Mouse (Mus musculus) Patski (cell line): ENCODE measurements at regions not wholly inside any gene's neighbourhood (a gene's known extent, or its start where the extent isn't known, plus 50 kb on each side); places are given as distances from the start of the nearest gene placed in this dataset.

ENCODE experiments used
- ATAC-seq: fragments of 100-300 bp; one replicate; pipeline ENCODE4 v1.8.0; 2021
- CTCF ChIA-PET: fragments of 350-600 bp; sonication (Branson Sonifier 250); formaldehyde crosslinking; loops from one replicate; lab custom pipeline; 2022; ENCODE audit warnings: inconsistent platforms; lab: Charles Lee
- POLR2A ChIA-PET: fragments of 350-600 bp; sonication (Branson Sonifier 250); formaldehyde crosslinking; loops from one replicate; lab custom pipeline; 2022; ENCODE audit warnings: antibody characterized with exemption, inconsistent platforms; lab: Charles Lee
- DNase-seq: peaks from one replicate; pipeline ENCODE4 v3.0.0-alpha.2; 2011; ENCODE audit warnings: low read depth, low spot score
- H3K27me3 ChIP-seq: fragments of 371-371 bp; one replicate; pipeline ENCODE4 v1.5.1; 2021
- CTCF ChIP-seq: fragments of 100-300 bp; IDR thresholded peaks from one replicate; pipeline ENCODE4 v1.5.1; 2021
- in situ Hi-C: fragments of 300-500 bp; cut with MboI; formaldehyde crosslinking; loops from 3 replicates; pipeline ENCODE4 v1.11.1; 2018; ENCODE audit warnings: low pct_unique_long_range_greater_than_20kb, mixed read lengths

DNA sequence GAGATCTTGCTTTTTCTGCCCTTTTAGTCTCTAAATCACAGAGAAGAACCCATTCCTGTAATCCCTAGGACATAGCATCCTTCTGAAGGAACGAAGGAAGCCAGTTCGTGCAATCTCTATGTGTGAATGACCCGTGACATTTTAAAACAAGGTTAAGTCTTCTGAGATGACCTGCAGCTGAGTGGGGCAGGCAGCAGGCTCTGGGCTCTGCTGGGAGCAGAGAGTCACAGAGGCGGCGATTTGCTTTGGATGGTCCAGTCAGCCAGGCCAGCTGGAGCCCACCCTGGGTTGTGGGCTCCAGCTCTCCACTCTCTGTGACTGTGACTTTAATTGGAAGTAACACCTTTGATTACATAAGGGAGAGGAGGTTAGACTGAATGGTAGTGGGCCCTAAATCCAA lies 92.1 kb upstream of the Gm14444 start:
- ATAC-seq (no peak), DNase-seq (no peak)
- ChIA-PET CTCF (no interaction called here), POLR2A (no interaction called here)
- TF ChIP-seq CTCF = no peak
- in situ Hi-C loops = no loop called here
- H3K27me3 ChIP-seq = peaks cover 12% of the 10 kb centered on the region

DNA sequence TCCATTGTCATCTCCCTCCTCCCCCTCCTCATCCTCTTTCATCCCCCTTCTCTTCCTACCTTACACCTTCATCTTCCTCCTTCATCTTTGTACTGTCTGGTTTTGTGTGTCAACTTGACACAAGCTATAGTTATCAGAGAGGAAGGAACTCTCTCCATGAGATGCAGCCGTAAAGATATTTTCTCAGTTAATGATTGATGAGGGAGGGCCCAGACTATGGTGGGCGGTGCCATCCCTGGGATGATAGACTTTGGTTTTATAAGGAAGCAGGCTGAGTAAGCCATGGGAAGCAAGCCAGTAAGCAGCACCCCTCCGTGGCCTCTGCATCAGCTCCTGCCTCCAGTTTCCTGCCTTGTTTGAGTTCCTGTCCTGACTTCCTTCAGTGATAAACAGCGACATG lies 87.8 kb upstream of the Gm14444 start:
- DNase-seq (no peak), ATAC-seq (no peak)
- in situ Hi-C loops = no loop called here
- H3K27me3 ChIP-seq = no peaks in the 10 kb centered on the region
- ChIA-PET POLR2A (no interaction called here), CTCF (interaction anchor here (1.2 kb wide), 1 partner anchor 8 kb away, joined by 3 read pairs; no protein-coding TSS in a partner anchor)
- TF ChIP-seq CTCF = no peak

DNA sequence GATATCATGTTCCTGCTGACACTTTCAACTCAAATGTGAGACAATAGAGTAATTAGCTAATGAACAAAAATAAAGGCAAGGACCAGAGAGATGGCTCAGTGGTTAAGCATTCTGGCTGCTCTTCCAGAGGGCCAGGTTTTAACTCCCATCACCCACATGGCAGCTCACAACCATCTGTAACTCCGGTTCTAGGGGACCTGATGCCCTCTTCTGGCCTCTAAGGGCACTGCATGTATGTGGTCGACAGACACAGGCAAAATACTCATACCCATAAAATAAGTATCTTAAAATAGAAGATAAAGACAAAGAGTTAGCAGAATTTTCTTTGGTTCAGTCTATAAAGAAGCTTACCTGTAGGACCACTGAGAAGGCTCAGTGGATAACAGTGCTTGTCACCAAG lies 80.3 kb upstream of the Gm14444 start:
- DNase-seq (no peak), ATAC-seq (no peak)
- no peaks in the 10 kb centered on the region for H3K27me3 ChIP-seq
- in situ Hi-C loops = no loop called here
- POLR2A ChIA-PET = no interaction called here
- peak; percentile 53 for TF ChIP-seq CTCF
- CTCF ChIA-PET = interaction anchor here (1.3 to 1.4 kb wide), 2 partner anchors 8 to 11 kb away, joined by 3 to 4 read pairs; no protein-coding TSS in a partner anchor

DNA sequence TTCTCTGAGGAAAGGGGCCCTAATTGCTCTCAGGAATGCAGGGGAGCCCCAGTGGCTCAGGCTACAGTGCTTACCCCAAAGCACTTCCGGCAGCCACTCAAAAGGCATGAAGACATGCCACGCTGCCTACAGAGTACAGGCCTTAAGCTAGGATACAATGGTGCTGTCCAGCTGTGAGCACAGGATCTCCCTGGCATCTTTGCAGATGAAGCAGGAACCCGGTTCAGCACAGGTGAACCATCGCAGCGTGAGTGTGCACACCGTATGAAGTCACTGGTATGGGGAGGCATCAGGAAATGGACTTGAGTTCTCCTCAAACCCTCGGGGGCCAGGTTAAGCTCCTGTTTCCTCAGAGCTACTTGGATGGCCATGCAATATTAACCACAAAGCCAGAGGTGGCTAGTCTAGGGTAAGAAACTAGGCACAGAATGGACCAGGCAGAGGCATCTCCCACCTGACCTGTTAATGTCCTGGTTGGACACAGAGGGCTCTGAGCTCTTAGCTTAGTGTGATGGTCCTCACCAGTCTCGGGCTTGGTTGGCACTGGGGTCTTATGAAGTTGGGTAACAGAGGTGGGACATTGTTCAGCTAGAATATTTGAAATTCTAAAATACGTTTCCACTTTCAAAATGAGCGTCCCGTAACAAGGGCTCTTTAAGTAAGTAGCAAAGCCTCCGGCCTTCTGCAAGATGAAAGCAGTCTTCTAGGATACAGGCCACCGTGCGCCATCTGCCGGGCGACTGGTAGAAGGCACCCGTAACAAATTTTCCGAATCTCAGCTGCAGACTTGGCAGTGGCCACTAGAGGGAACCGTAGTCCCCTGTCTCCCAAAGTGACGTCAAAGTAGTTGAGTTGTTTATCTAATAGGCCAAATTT lies 77.7 kb upstream of the Gm14444 start:
- ATAC-seq (peak; percentile 72), DNase-seq (peak; percentile 46)
- no peaks in the 10 kb centered on the region for H3K27me3 ChIP-seq
- TF ChIP-seq CTCF = peak; percentile 99
- ChIA-PET CTCF (interaction anchor here (1.0 to 1.8 kb wide), 4 partner anchors 18 to 260 kb away, joined by 3 to 6 read pairs (median 4); no protein-coding TSS in a partner anchor), POLR2A (no interaction called here)
- in situ Hi-C loops = no loop called here

DNA sequence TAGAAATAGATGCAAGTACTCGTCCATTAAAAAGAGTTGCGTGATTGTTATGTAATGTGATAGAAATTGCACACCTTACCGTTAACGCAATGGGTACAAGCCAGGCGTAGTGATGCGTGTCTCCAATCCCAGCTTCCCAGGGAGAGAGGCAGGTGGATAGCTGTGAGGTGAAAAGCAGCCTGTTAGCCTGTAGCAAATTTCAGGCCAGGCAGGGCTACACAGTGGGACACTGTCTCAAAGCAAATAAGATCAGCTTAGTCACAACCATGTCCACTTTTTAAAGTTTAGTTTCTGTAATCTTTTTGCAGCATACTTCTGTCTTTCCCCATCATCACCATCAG lies 77.1 kb upstream of the Gm14444 start:
- ATAC-seq (no peak), DNase-seq (no peak)
- H3K27me3 ChIP-seq = no peaks in the 10 kb centered on the region
- ChIA-PET CTCF (interaction anchor here (1.2 to 1.8 kb wide), 3 partner anchors 19 to 25 kb away, joined by 3 to 6 read pairs (median 4); no protein-coding TSS in a partner anchor), POLR2A (no interaction called here)
- in situ Hi-C loops = no loop called here
- no peak for TF ChIP-seq CTCF

DNA sequence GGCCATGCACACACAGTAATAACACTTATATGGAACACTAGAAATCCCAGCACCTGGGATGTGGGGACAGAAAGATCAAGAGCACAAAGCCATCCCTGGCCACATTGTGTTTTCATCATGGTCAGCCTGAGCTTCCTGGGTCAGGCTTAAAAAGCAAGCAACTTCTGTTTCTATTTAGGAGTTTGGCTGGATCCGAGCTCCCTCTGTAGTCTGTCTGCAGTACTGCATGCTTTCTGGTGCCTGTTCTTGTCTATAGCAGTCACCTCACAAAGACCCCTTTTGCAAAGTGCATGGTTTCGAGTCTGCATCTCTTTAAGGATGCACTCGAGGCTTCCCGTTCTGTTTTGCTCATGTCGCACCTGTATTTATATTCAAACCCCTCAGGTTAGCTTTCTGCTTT lies 73.4 kb upstream of the Gm14444 start:
- no peak for ATAC-seq
- DNase-seq = no peak
- ChIA-PET CTCF (no interaction called here), POLR2A (no interaction called here)
- in situ Hi-C loops = no loop called here
- peak; percentile 58 for TF ChIP-seq CTCF
- H3K27me3 ChIP-seq = no peaks in the 10 kb centered on the region

DNA sequence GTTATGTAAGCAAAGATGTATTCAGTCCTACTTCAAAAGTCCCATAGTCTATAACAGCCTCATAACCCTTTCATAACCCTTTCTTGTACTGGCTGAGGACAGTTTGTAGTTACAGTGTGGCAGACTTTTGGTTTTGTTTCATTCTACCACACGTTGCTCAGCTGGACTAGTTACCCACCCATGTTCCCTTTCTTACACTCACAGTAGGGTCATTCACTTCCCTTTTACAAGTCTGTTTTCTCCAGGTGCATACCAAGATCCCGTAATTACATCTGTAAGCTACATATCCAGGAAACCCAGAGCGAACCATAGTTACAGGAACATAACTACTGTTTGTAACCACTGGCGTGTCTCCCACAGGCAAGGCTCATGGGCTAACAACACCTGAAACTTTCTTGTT lies 72.1 kb upstream of the Gm14444 start:
- no peak for DNase-seq
- CTCF ChIA-PET = no interaction called here
- ATAC-seq = no peak
- in situ Hi-C loops = no loop called here
- no peak for TF ChIP-seq CTCF
- H3K27me3 ChIP-seq = no peaks in the 10 kb centered on the region
- POLR2A ChIA-PET = no interaction called here

DNA sequence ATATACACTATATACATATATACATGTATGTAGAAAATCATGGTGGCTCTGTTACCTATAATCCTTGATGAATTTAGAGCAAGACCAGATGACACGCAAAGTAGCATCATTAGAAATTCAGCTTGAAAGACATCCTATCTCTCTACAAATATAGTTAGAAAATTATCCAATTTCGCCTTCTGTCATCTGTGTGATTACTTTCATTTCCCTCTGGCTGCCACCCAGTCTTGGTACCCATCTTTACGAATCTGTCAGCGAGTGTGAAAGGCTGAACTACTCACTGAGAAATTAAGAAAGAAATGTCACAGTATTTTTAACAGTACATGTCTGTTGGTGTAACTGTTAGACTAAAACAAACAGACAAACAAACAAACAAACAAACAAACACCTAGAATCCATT lies 67.8 kb upstream of the Gm14444 start:
- no peak for TF ChIP-seq CTCF
- CTCF ChIA-PET = no interaction called here
- POLR2A ChIA-PET = no interaction called here
- DNase-seq (no peak), ATAC-seq (no peak)
- in situ Hi-C loops = no loop called here
- no peaks in the 10 kb centered on the region for H3K27me3 ChIP-seq

DNA sequence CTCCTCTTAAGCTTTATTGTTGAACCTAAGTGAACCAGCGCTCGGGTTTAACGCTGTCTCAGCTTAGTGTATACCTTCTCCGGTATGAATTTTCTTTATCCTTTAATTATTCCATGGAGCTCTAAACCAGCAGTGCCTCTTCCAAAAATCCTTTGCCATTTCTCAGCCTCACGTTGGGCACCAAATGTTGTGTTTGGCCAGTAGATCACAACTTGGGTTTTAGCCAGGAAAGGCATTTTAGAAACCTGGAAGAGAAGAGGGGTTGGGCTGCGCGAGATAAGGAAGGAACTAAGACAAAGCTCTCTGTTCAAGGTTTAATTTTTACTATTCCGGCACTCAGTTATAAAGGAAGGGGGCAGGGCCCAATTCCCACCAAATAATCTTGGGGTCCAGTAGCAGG lies 61.9 kb upstream of the Gm14444 start:
- in situ Hi-C loops = no loop called here
- ChIA-PET CTCF (no interaction called here), POLR2A (no interaction called here)
- ATAC-seq (no peak), DNase-seq (no peak)
- H3K27me3 ChIP-seq = peaks cover 3% of the 10 kb centered on the region
- no peak for TF ChIP-seq CTCF
